Mouse (Mus musculus) limb, embryonic 11.5 days (tissue): ENCODE data around the gene Ralgapb. TPM values are rescaled to one million over a fixed set of nuclear protein-coding genes. Genes with fewer than 3 reads are reported as not detected.

Source experiments
- ATAC-seq: fragments of 200-750 bp; cut with Nextera tagmentation; 2 replicates; pipeline ENCODE4 v1.8.0; 2017; ENCODE audit warnings: low read depth; ENCODE audit not compliant: insufficient number of reproducible peaks, low FRiP score, low TSS enrichment
- DNase-seq: peaks from one replicate; pipeline ENCODE4 v3.0.0-alpha.2; 2015; ENCODE audit warnings: low spot score
- H3K27ac ChIP-seq: fragments of 300-500 bp; sonication (generic); replicated peaks from 2 replicates; pipeline ENCODE4 v1.5.1; 2014; ENCODE audit warnings: low read depth, mild to moderate bottlenecking, low read length
- H3K27me3 ChIP-seq: fragments of 300-500 bp; sonication (generic); 2 replicates; pipeline ENCODE4 v1.6.1; 2014; ENCODE audit warnings: mild to moderate bottlenecking, low read length, mixed read lengths; ENCODE audit not compliant: control insufficient read depth, insufficient read depth
- H3K36me3 ChIP-seq: fragments of 300-500 bp; sonication (generic); 2 replicates; pipeline ENCODE4 v1.6.1; 2014; ENCODE audit warnings: mild to moderate bottlenecking, low read length, moderate library complexity, mixed read lengths; ENCODE audit not compliant: control insufficient read depth, insufficient read depth
- H3K4me1 ChIP-seq: fragments of 300-500 bp; sonication (generic); 2 replicates; pipeline ENCODE4 v1.6.1; 2014; ENCODE audit warnings: low read length, mixed read lengths; ENCODE audit not compliant: control insufficient read depth, insufficient read depth
- H3K4me2 ChIP-seq: fragments of 300-500 bp; sonication (generic); 2 replicates; pipeline ENCODE4 v1.6.1; 2014; ENCODE audit warnings: low read depth, mild to moderate bottlenecking, moderate library complexity; ENCODE audit not compliant: severe bottlenecking
- H3K4me3 ChIP-seq: fragments of 300-500 bp; sonication (generic); 2 replicates; pipeline ENCODE4 v1.5.1; 2014; ENCODE audit warnings: low read depth, low read length
- H3K9ac ChIP-seq: fragments of 300-500 bp; sonication (generic); 2 replicates; pipeline ENCODE4 v1.6.1; 2014; ENCODE audit warnings: mild to moderate bottlenecking, low read length
- H3K9me3 ChIP-seq: fragments of 300-500 bp; sonication (generic); 2 replicates; pipeline ENCODE4 v1.6.1; 2016; ENCODE audit warnings: low read length; ENCODE audit not compliant: control insufficient read depth
- WGBS: fragments of 180-500 bp; shearing (Covaris S2); extraction: QIAGEN DNeasy Blood & Tissue Kit; methylation state at CpG from one replicate; pipeline ENCODE4 v1.1.7; 2014; 5-methylcytosine and 5-hydroxymethylcytosine counted together
- polyA plus RNA-seq: library from polyadenylated mRNA; unstranded; fragments of >200 nt; fragmentation: Nextera tagmentation; extraction: Ambion mirVana; gene quantifications from 2 replicates; pipeline ENCODE4 v1.2.1, GENCODE M21; 2014

The Ralgapb gene
- polyA plus RNA-seq, 1 experiment from 2014 or later: 19.3 TPM

- Histone ChIP-seq H3K4me2 (no peak within 1 kb of the TSS), H3K36me3 (no peaks in the 10 kb centered on the region), H3K4me1 (no peaks in the 10 kb centered on the region), H3K9ac (no peak within 1 kb of the TSS), H3K27me3 (no peaks in the 10 kb centered on the region), H3K27ac (no peak within 1 kb of the TSS), H3K9me3 (no peaks in the 10 kb centered on the region), H3K4me3 (no peak within 1 kb of the TSS)
- ATAC-seq (no peak), DNase-seq (no peak)
- 84% methylated on average over 10 of the region's 10 CpGs for WGBS
These were observed 102.9 kb downstream of the Ralgapb start, which contains the start of gene Arhgap40 for GRCm38 (mm10) chr2:158512528-158512927. Gene Arhgap40 (plus strand): TSS chr2:158512796.

GRCm38 (mm10) chr2:158513821-158514336 is 104.2 kb downstream of the Ralgapb start:
- DNase-seq (no peak), ATAC-seq (no peak)
- no peak overlapping the region for H3K4me3 ChIP-seq
- no peak overlapping the region for H3K9ac ChIP-seq
- WGBS: 91% methylated on average over 12 of the region's 12 CpGs
- no peaks in the 10 kb centered on the region for H3K27me3 ChIP-seq
- H3K9me3 ChIP-seq: no peaks in the 10 kb centered on the region
- no peaks in the 10 kb centered on the region for H3K4me1 ChIP-seq
- no peaks in the 10 kb centered on the region for H3K36me3 ChIP-seq
- no peak overlapping the region for H3K27ac ChIP-seq
- no peak overlapping the region for H3K4me2 ChIP-seq

- WGBS: 76% methylated on average over 6 of the region's 6 CpGs
- H3K9ac ChIP-seq: no peak overlapping the region
These were observed 108.9 kb downstream of the Ralgapb start for GRCm38 (mm10) chr2:158518583-158518982.

GRCm38 (mm10) chr2:158519071-158519470 is 109.4 kb downstream of the Ralgapb start:
- no peaks in the 10 kb centered on the region for H3K9me3 ChIP-seq
- DNase-seq: no peak
- WGBS: 85% methylated on average over 11 of the region's 11 CpGs

More at GRCm38 (mm10) chr2:158518583-158518982, 108.9 kb downstream of the Ralgapb start:
- ATAC-seq (no peak), DNase-seq (no peak)
- no peak overlapping the region for H3K27ac ChIP-seq
- H3K36me3 ChIP-seq: no peaks in the 10 kb centered on the region
- no peaks in the 10 kb centered on the region for H3K4me1 ChIP-seq
- no peaks in the 10 kb centered on the region for H3K9me3 ChIP-seq
- H3K4me2 ChIP-seq: no peak overlapping the region
- H3K4me3 ChIP-seq: no peak overlapping the region
- H3K27me3 ChIP-seq: no peaks in the 10 kb centered on the region

GRCm38 (mm10) chr2:158519800-158520199 is 110.2 kb downstream of the Ralgapb start:
- no peaks in the 10 kb centered on the region for H3K36me3 ChIP-seq
- no peak overlapping the region for H3K4me2 ChIP-seq
- no peak for DNase-seq
- no peak overlapping the region for H3K9ac ChIP-seq
- H3K9me3 ChIP-seq: no peaks in the 10 kb centered on the region
- WGBS: 75% methylated on average over 6 of the region's 6 CpGs
- no peaks in the 10 kb centered on the region for H3K4me1 ChIP-seq
- ATAC-seq: no peak
- no peaks in the 10 kb centered on the region for H3K27me3 ChIP-seq
- no peak overlapping the region for H3K4me3 ChIP-seq
- no peak overlapping the region for H3K27ac ChIP-seq

More at GRCm38 (mm10) chr2:158519071-158519470, 109.4 kb downstream of the Ralgapb start:
- no peak overlapping the region for H3K9ac ChIP-seq
- H3K27me3 ChIP-seq: no peaks in the 10 kb centered on the region
- no peak overlapping the region for H3K4me2 ChIP-seq
- no peaks in the 10 kb centered on the region for H3K36me3 ChIP-seq
- H3K4me1 ChIP-seq: no peaks in the 10 kb centered on the region
- H3K4me3 ChIP-seq: no peak overlapping the region
- no peak for ATAC-seq
- H3K27ac ChIP-seq: no peak overlapping the region

- DNase-seq: no peak
- ATAC-seq: no peak
- Histone ChIP-seq H3K4me2 (no peak overlapping the region), H3K4me3 (no peak overlapping the region), H3K27me3 (no peaks in the 10 kb centered on the region), H3K4me1 (no peaks in the 10 kb centered on the region), H3K9me3 (no peaks in the 10 kb centered on the region), H3K36me3 (no peaks in the 10 kb centered on the region), H3K9ac (no peak overlapping the region), H3K27ac (no peak overlapping the region)
- 80% methylated on average over 8 of the region's 8 CpGs for WGBS
These were observed 113.4 kb downstream of the Ralgapb start for GRCm38 (mm10) chr2:158523060-158523459.

- ATAC-seq (no peak), DNase-seq (no peak)
- no peaks in the 10 kb centered on the region for H3K27me3 ChIP-seq
- H3K27ac ChIP-seq: no peak overlapping the region
- no peak overlapping the region for H3K4me2 ChIP-seq
- H3K9ac ChIP-seq: no peak overlapping the region
- H3K9me3 ChIP-seq: no peaks in the 10 kb centered on the region
- no peaks in the 10 kb centered on the region for H3K36me3 ChIP-seq
- no peak overlapping the region for H3K4me3 ChIP-seq
- H3K4me1 ChIP-seq: no peaks in the 10 kb centered on the region
- 85% methylated on average over 16 of the region's 16 CpGs for WGBS
These were observed 114.6 kb downstream of the Ralgapb start for GRCm38 (mm10) chr2:158524129-158524860.

- no peaks in the 10 kb centered on the region for H3K27me3 ChIP-seq
- no peak overlapping the region for H3K4me3 ChIP-seq
- no peak overlapping the region for H3K27ac ChIP-seq
- 10% methylated on average over 4 of the region's 4 CpGs for WGBS
- no peaks in the 10 kb centered on the region for H3K9me3 ChIP-seq
- H3K4me1 ChIP-seq: no peaks in the 10 kb centered on the region
- DNase-seq: peak; percentile 71
- ATAC-seq: no peak
- no peak overlapping the region for H3K9ac ChIP-seq
- no peak overlapping the region for H3K4me2 ChIP-seq
- H3K36me3 ChIP-seq: no peaks in the 10 kb centered on the region
These were observed 124.4 kb downstream of the Ralgapb start for GRCm38 (mm10) chr2:158534090-158534489.
